Mouse (Mus musculus) lung, embryonic 15.5 days (tissue): Measurements from ENCODE around the gene Cox4i2. TPM values are rescaled to one million over a fixed set of nuclear protein-coding genes. Genes with fewer than 3 reads are reported as not detected.

Source experiments
- ATAC-seq: fragments of 200-750 bp; cut with Nextera tagmentation; 2 replicates; pipeline ENCODE4 v1.8.0; 2017; ENCODE audit warnings: moderate number of reproducible peaks, borderline replicate concordance; ENCODE audit not compliant: low FRiP score, low TSS enrichment; ENCODE audit errors: extremely low read depth
- H3K27ac ChIP-seq: fragments of 300-500 bp; sonication (generic); 2 replicates; pipeline ENCODE4 v1.5.1; 2015; ENCODE audit warnings: moderate library complexity, mild to moderate bottlenecking, inconsistent platforms
- H3K27me3 ChIP-seq: fragments of 300-500 bp; sonication (generic); 2 replicates; pipeline ENCODE4 v1.6.1; 2015; ENCODE audit warnings: inconsistent platforms
- H3K36me3 ChIP-seq: fragments of 300-500 bp; sonication (generic); 2 replicates; pipeline ENCODE4 v1.6.1; 2015; ENCODE audit warnings: inconsistent platforms
- H3K4me1 ChIP-seq: fragments of 300-500 bp; sonication (generic); 2 replicates; pipeline ENCODE4 v1.6.1; 2015; ENCODE audit warnings: inconsistent platforms
- H3K4me2 ChIP-seq: fragments of 300-500 bp; sonication (generic); 2 replicates; pipeline ENCODE4 v1.6.1; 2015; ENCODE audit warnings: inconsistent platforms, mild to moderate bottlenecking, moderate library complexity
- H3K4me3 ChIP-seq: fragments of 300-500 bp; sonication (generic); 2 replicates; pipeline ENCODE4 v1.5.1; 2015; ENCODE audit warnings: mild to moderate bottlenecking, inconsistent platforms
- H3K9ac ChIP-seq: fragments of 300-500 bp; sonication (generic); 2 replicates; pipeline ENCODE4 v1.6.1; 2015; ENCODE audit warnings: inconsistent platforms
- H3K9me3 ChIP-seq: fragments of 300-500 bp; sonication (generic); 2 replicates; pipeline ENCODE4 v1.6.1; 2016; ENCODE audit warnings: inconsistent platforms
- WGBS: fragments of 180-500 bp; shearing (Covaris S2); methylation state at CpG from one replicate; pipeline ENCODE4 v1.1.7; 2015; 5-methylcytosine and 5-hydroxymethylcytosine counted together
- microRNA-seq: library from miRNA; unstranded; fragments of <30 nt; microRNA quantifications from one replicate; pipeline ENCODE4, GENCODE M21; 2016
- polyA plus RNA-seq: library from polyadenylated mRNA; unstranded; fragments of >200 nt; fragmentation: Nextera tagmentation; extraction: Ambion mirVana; gene quantifications from 2 replicates; pipeline ENCODE4 v1.2.1, GENCODE M21; 2015

Cox4i2 gene
- polyA plus RNA-seq, 1 experiment from 2014 or later = 81.0 TPM

DNA sequence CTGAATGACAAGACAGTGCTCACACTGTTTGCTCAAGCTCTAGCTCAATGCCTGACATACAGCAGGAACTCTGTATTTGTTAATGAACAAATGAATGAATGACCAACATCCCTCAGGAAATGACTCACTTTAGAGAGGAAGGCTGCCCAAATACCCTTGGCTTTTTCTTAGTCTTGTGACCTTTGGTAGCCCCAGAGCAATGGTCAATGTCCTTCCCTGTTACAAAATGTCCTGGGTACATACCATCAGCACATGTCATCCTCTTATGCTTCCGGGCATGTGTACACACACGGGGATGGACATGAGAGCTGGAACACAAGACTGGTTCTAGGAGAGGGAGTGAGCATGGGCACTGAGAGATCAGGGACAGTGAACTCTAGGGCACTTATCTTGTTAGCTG lies 52.1 kb downstream of the Cox4i2 start:
- Histone ChIP-seq H3K4me1 (peaks cover 41% of the 10 kb centered on the region), H3K9me3 (no peaks in the 10 kb centered on the region), H3K27me3 (no peaks in the 10 kb centered on the region), H3K4me3 (no peak overlapping the region), H3K27ac (no peak overlapping the region), H3K4me2 (no peak overlapping the region), H3K9ac (no peak overlapping the region), H3K36me3 (no peaks in the 10 kb centered on the region)
- ATAC-seq = no peak
- 22% methylated on average over 2 of the region's 2 CpGs for WGBS

DNA sequence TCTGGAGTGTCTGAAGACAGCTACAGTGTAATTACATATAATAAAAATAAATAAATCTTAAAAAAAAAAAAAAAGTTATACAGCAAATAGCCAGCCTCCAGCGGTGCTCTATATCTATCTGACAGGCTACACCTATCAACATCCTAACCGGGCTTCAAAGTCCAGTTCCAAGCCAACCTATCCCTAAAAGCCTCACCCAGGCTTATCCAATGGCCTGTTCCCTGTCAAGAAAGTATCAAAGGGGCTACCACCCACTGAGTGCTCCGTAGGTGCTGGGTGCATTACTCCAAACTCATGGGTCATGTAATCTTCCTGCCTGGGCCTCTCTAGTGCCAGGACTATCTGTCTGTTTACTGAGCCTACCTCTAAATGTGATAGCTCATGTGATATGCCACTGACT lies 54.2 kb downstream of the Cox4i2 start:
- no peak for ATAC-seq
- 76% methylated on average over 3 of the region's 3 CpGs for WGBS
- Histone ChIP-seq H3K9me3 (no peaks in the 10 kb centered on the region), H3K4me2 (no peak overlapping the region), H3K9ac (no peak overlapping the region), H3K27me3 (no peaks in the 10 kb centered on the region), H3K36me3 (no peaks in the 10 kb centered on the region), H3K4me1 (peaks cover 57% of the 10 kb centered on the region), H3K4me3 (no peak overlapping the region), H3K27ac (no peak overlapping the region)

DNA sequence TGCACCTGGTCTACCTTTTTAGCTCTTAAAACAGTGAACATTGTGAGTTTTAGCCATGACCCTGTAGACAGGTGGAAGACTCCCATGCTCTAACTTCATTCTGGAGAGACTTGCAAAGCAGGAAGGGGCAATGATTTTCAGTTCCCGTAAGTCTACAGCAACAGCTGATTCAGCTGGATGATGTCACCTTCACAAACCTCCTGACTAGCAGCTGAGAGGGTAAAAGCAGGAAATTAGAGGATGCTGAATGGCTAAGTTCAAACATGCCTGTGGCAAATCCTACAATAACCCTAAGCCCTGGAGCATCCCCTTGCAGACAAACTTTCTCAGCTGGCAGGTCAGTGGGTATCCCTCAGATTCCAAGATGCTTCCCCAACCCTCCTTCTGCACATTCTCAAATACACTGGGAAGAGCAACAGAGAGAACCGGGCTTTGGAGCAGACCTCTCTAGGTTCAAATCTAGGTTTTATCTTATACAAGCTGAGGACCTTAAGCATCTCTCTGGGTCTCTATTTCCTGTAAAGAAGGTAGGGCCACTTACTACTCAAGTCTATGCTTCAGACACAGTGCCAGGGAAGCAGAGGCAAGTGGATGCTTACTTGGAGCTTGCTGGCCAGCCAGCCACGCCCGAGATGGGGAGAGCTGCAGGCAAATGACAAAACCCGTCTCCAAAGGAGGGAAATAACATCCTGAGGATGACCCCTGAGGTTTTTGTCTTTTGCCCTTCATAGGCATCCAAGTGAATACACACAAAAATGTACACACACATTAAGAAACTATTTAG lies 56.4 kb downstream of the Cox4i2 start:
- no peak overlapping the region for H3K9ac ChIP-seq
- 70% methylated on average over 5 of the region's 5 CpGs for WGBS
- H3K4me2 ChIP-seq = no peak overlapping the region
- H3K9me3 ChIP-seq = no peaks in the 10 kb centered on the region
- ATAC-seq = no peak
- H3K4me3 ChIP-seq = no peak overlapping the region
- 0 out of 2 replicates have a peak, but pooled peaks cover 5% of the 10 kb centered on the region for H3K36me3 ChIP-seq
- H3K4me1 ChIP-seq = peaks cover 47% of the 10 kb centered on the region
- H3K27me3 ChIP-seq = no peaks in the 10 kb centered on the region
- no peak overlapping the region for H3K27ac ChIP-seq

DNA sequence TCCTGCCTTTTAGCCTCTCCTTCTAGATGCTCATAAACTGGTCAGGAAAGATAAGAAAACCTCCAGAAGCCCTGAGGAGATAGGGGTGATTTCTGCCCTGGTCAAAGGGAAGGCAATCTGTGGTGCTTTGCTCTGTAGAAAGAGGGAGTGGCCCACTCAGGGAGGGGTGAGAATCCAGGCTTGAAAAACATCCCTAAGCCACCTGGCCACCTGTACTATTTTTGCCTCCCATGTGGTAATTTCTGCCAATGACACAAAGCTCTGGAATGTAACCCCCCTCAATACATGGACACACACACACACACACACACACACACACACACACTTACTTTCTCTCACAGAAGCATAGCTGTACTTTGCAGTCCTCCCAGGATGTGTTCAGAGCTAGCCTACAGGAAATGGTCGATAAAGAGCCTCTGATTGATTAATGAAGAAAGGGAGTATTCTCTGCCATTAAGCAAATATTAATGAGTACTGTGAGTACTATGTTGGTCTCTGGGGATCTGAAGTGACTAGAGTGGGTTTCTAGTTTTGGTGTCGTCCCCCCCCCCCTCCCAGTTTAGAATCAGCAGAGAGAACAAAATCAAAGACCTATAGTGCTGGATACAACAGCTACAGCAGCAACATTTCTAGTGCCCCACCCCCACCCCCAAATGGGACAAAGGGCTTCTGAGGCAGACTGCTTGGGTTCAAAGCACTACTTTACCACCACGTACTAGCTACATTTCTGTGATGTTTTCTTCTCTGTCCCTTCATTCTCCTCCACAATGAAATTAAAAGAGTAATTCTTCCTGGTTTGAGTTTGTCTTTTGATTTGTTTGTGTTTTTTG lies 57.6 kb downstream of the Cox4i2 start:
- no peak overlapping the region for H3K4me3 ChIP-seq
- WGBS = 22% methylated on average over 3 of the region's 3 CpGs
- no peaks in the 10 kb centered on the region for H3K9me3 ChIP-seq
- no peak for ATAC-seq
- no peak overlapping the region; the same call in 1 of the 2 replicates for H3K27ac ChIP-seq
- peaks cover 45% of the 10 kb centered on the region for H3K4me1 ChIP-seq
- H3K36me3 ChIP-seq = 0 out of 2 replicates have a peak, but pooled peaks cover 5% of the 10 kb centered on the region
- no peaks in the 10 kb centered on the region for H3K27me3 ChIP-seq
- H3K9ac ChIP-seq = no peak overlapping the region
- no peak overlapping the region for H3K4me2 ChIP-seq

DNA sequence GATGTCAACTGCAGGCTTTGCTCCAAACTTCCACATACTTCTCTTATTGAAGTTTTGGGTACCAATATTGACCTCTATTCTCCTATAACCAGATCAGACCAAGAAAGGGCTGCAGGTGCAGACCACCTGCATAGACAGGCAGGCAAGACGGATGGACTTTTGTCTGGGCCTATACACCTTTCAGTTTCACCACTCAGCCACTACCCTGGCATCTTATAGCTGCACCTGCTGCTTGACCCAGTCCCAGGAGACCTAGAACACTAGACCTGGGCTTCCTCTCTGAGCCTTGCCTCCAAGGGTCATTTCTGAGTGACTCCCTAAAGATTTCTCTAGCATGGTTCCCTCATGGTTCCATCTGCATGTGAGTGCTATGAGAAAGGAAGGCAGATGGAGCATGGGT lies 59.3 kb downstream of the Cox4i2 start:
- H3K27me3 ChIP-seq = no peaks in the 10 kb centered on the region

DNA sequence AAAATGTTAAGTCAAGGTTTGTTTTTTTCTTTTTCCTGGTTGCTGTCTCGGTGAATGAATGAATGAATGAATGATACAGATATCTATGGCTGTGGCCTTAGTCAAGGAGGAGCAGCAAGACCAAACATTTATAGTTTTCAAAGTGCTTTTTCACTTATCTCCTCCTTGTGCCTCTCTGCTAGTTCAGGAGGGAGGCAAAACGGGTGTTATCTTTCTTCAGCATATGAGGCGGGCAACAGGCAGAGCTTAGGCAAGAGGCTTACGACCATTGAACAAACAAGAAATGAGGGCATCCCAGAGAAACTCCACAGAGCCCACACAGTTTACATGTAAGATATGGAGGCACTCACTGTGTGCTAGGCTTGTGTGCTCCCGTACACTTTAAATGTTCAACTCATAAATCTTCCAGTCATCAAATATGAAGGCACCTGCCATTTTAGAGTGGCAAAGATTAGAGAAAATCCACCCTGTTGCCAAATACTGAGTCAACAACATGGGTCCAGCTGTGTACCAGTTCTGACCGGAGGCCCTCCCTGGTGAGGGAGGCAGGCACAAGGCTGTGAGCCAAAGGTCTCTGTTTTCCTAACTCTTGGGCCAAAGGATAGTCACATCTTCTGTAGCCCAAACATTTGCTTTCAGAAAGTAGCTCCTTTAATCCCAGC lies 60.4 kb downstream of the Cox4i2 start:
- 56% methylated on average over 6 of the region's 6 CpGs for WGBS
- H3K4me3 ChIP-seq = no peak overlapping the region

More for the DNA sequence above, 59.3 kb downstream of the Cox4i2 start:
- Histone ChIP-seq H3K27ac (no peak overlapping the region), H3K4me3 (no peak overlapping the region), H3K9me3 (no peaks in the 10 kb centered on the region), H3K9ac (no peak overlapping the region), H3K36me3 (peaks cover 5% of the 10 kb centered on the region; the same call in 1 of the 2 replicates), H3K4me2 (no peak overlapping the region), H3K4me1 (peaks cover 60% of the 10 kb centered on the region)
- WGBS = 97% methylated on average over 1 of the region's 1 CpGs
- ATAC-seq = no peak

More for the DNA sequence above, 60.4 kb downstream of the Cox4i2 start:
- no peak overlapping the region for H3K4me2 ChIP-seq
- ATAC-seq = no peak
- H3K4me1 ChIP-seq = peaks cover 71% of the 10 kb centered on the region
- H3K36me3 ChIP-seq = peaks cover 12% of the 10 kb centered on the region
- no peak overlapping the region for H3K27ac ChIP-seq
- no peaks in the 10 kb centered on the region for H3K9me3 ChIP-seq
- no peak overlapping the region for H3K9ac ChIP-seq
- no peaks in the 10 kb centered on the region for H3K27me3 ChIP-seq

Small RNAs within 50 kb of the gene (microRNA-seq; reads per million reads assigned to microRNA genes)
- gene Gm23802 = not detected

Other genes starting within 250 kb of the Cox4i2 start
- not detected in 2 replicates for gene Defb26, start 242.5 kb upstream of the Cox4i2 start, polyA plus RNA-seq
- gene Defb28, start 235.9 kb upstream of the Cox4i2 start, polyA plus RNA-seq = not detected in 2 replicates
- not detected in 2 replicates for gene Defb29, start 214.1 kb upstream of the Cox4i2 start, polyA plus RNA-seq
- gene Gm17416, start 184.8 kb upstream of the Cox4i2 start, polyA plus RNA-seq = not detected in 2 replicates
- not detected in 2 replicates for gene Defb21, start 181.4 kb upstream of the Cox4i2 start, polyA plus RNA-seq
- gene Defb19, start 173.9 kb upstream of the Cox4i2 start, polyA plus RNA-seq = not detected in 2 replicates
- not detected in 2 replicates for gene Defb45, start 154.8 kb upstream of the Cox4i2 start, polyA plus RNA-seq
- gene Defb36, start 149.8 kb upstream of the Cox4i2 start, polyA plus RNA-seq = not detected in 2 replicates
- 1.7 TPM in 1 of 2 replicates, not detected in the other for gene Defb25, start 131.1 kb upstream of the Cox4i2 start, polyA plus RNA-seq
- 8.0 and 8.5 TPM in 2 replicates for gene Rem1, start 127.2 kb upstream of the Cox4i2 start, polyA plus RNA-seq
- gene H13, start 84.7 kb upstream of the Cox4i2 start, polyA plus RNA-seq = 97.7 and 104 TPM in 2 replicates
- 27.1 and 28.5 TPM in 2 replicates for gene Mcts2, start 67.1 kb upstream of the Cox4i2 start, polyA plus RNA-seq
- 134 and 143 TPM in 2 replicates for gene Id1, start 17.9 kb upstream of the Cox4i2 start, polyA plus RNA-seq
- 101 and 107 TPM in 2 replicates for gene Bcl2l1, start 77.6 kb downstream of the Cox4i2 start, polyA plus RNA-seq
- 92.1 and 94.7 TPM in 2 replicates for gene Tpx2, start 93.8 kb downstream of the Cox4i2 start, polyA plus RNA-seq
- 0.05 TPM in 2 replicates for gene Mylk2, start 157.2 kb downstream of the Cox4i2 start, polyA plus RNA-seq
- gene Foxs1, start 179.0 kb downstream of the Cox4i2 start, polyA plus RNA-seq = 7.6 and 8.6 TPM in 2 replicates
- gene Dusp15, start 197.5 kb downstream of the Cox4i2 start, polyA plus RNA-seq = 0.13 and 0.30 TPM in 2 replicates
- gene Ttll9, start 208.3 kb downstream of the Cox4i2 start, polyA plus RNA-seq = 0.67 and 1.1 TPM in 2 replicates